Mouse (Mus musculus) limb, embryonic 14.5 days (tissue): ENCODE measurements around the gene Dus2. TPM values are rescaled to one million over a fixed set of nuclear protein-coding genes. Genes with fewer than 3 reads are reported as not detected.

Experiments used
- ATAC-seq: fragments of 200-750 bp; cut with Nextera tagmentation; 2 replicates; pipeline ENCODE4 v1.8.0; 2017; ENCODE audit warnings: low read depth, moderate number of reproducible peaks, moderate TSS enrichment; ENCODE audit not compliant: low FRiP score
- DNase-seq: peaks from one replicate; pipeline ENCODE4 v3.0.0-alpha.2; 2015; ENCODE audit warnings: low spot score
- H3K27ac ChIP-seq: fragments of 300-500 bp; sonication (generic); replicated peaks from 2 replicates; pipeline ENCODE4 v1.5.1; 2014; ENCODE audit warnings: low read depth, mild to moderate bottlenecking, low read length, moderate library complexity, mixed read lengths
- H3K27me3 ChIP-seq: fragments of 300-500 bp; sonication (generic); 2 replicates; pipeline ENCODE4 v1.6.1; 2014; ENCODE audit warnings: low read length, mixed read lengths; ENCODE audit not compliant: control insufficient read depth, insufficient read depth
- H3K36me3 ChIP-seq: fragments of 300-500 bp; sonication (generic); 2 replicates; pipeline ENCODE4 v1.6.1; 2014; ENCODE audit warnings: mild to moderate bottlenecking, low read length, moderate library complexity, mixed read lengths; ENCODE audit not compliant: control insufficient read depth, insufficient read depth
- H3K4me1 ChIP-seq: fragments of 300-500 bp; sonication (generic); 2 replicates; pipeline ENCODE4 v1.6.1; 2014; ENCODE audit warnings: antibody characterized with exemption, low read length, mixed read lengths; ENCODE audit not compliant: control insufficient read depth, insufficient read depth
- H3K4me2 ChIP-seq: fragments of 300-500 bp; sonication (generic); replicated peaks from 2 replicates; pipeline ENCODE4 v1.6.1; 2014; ENCODE audit warnings: low read depth, mild to moderate bottlenecking, low read length, moderate library complexity; ENCODE audit not compliant: severe bottlenecking
- H3K4me3 ChIP-seq: fragments of 300-500 bp; sonication (generic); replicated peaks from 2 replicates; pipeline ENCODE4 v1.5.1; 2014; ENCODE audit warnings: low read length
- H3K9ac ChIP-seq: fragments of 300-500 bp; sonication (generic); 2 replicates; pipeline ENCODE4 v1.6.1; 2014; ENCODE audit warnings: mild to moderate bottlenecking, low read depth, low read length, moderate library complexity; ENCODE audit not compliant: severe bottlenecking
- H3K9me3 ChIP-seq: fragments of 300-500 bp; sonication (generic); 2 replicates; pipeline ENCODE4 v1.6.1; 2016; ENCODE audit warnings: low read length; ENCODE audit not compliant: control insufficient read depth
- POLR2A ChIP-seq: fragments of 200-500 bp; IDR thresholded peaks from 2 replicates; pipeline ENCODE4 v1.8.0; 2012; ENCODE audit warnings: inconsistent platforms, mild to moderate bottlenecking, moderate library complexity, borderline replicate concordance; ENCODE audit not compliant: insufficient read depth, insufficient read length; ENCODE audit errors: extremely low read depth
- WGBS: fragments of 180-500 bp; shearing (Covaris S2); extraction: QIAGEN DNeasy Blood & Tissue Kit; methylation state at CpG from one replicate; pipeline ENCODE4 v1.1.7; 2014; 5-methylcytosine and 5-hydroxymethylcytosine counted together
- polyA plus RNA-seq, 2 experiments: library from polyadenylated mRNA; depleted of rRNA in 1 of 2; stranded (reverse) in 1 of 2; unstranded in 1 of 2; fragments of >200 nt; fragmentation: Nextera tagmentation in 1 of 2; extraction: Ambion mirVana in 1 of 2; gene quantifications; 2 replicates each; pipeline versions ENCODE4 v1.2.1 to v1.2.3; 2012 to 2014

Gene Dus2
- 24.4 and 25.6 TPM in 2 replicates for polyA plus RNA-seq (2012; rRNA removed)
- 22.4 and 25.0 TPM in 2 replicates for polyA plus RNA-seq (2014; fragmentation: Nextera tagmentation; extraction: Ambion mirVana)

DNA sequence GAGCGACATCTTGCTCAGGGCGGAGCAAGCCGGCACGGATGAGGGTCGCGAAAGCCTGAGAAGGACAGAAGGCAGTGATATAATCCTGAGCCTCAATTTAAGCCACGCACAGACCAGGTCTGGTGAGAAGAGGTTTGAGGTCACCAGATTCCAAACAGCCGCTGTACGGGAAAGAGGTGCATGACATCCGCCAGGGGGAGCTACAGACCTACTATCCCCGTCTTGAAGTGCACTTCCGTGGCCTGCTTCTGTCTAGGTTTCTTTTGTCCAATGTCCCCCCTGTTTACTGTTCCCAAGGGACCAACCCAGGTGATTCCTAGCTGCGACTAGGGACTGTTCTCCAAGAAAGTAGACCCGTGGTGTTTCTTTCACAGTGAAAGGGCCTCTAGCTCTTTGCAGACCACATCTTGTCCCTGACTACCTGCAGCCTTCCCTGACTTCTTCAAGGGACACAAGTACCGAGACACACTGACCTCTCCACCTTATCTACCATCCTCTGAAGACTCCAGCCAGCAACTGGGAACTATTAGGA, at the start of gene Dus2:
Gene Dus2, plus strand, starts transcription at position 482 of the 532 bp plus-strand sequence.
- no peak within 1 kb of the TSS for H3K4me3 ChIP-seq
- no peak for TF ChIP-seq POLR2A
- H3K4me2 ChIP-seq: peak within 1 kb of the TSS; percentile 24; the same call in 1 of the 2 replicates
- H3K9me3 ChIP-seq: no peaks in the 10 kb centered on the region
- no peaks in the 10 kb centered on the region for H3K27me3 ChIP-seq
- H3K4me1 ChIP-seq: no peaks in the 10 kb centered on the region; the same call in 1 of the 2 replicates
- ATAC-seq (peak; percentile 73), DNase-seq (peak; percentile 81)
- H3K9ac ChIP-seq: peak within 1 kb of the TSS; percentile 7; the same call in 1 of the 2 replicates
- 8% methylated on average over 15 of the region's 15 CpGs for WGBS
- no peaks in the 10 kb centered on the region for H3K36me3 ChIP-seq
- H3K27ac ChIP-seq: no peak within 1 kb of the TSS

DNA sequence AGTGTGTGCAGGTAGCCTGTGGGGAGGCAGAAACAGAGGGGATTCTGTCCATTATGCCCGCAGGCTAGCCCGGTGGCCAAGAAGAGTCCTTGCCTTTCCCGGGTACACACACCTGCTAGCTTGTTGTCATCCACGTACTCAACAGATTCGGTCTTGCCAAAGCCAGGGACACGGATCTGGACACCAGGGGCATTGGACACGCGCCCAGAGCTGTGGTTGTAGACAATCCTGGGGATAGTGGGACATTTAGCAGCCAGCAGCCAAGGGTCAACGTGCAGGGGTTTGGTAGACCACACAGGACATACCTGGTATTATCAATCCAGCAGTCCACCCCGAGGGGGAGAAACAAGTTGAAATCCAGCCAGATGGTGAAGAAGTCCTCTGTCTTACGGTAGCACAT, 49.1 kb upstream of the Dus2 start:
- DNase-seq (no peak), ATAC-seq (no peak)
- Histone ChIP-seq H3K9ac (no peak overlapping the region), H3K27me3 (no peaks in the 10 kb centered on the region), H3K9me3 (no peaks in the 10 kb centered on the region), H3K27ac (no peak overlapping the region), H3K4me1 (peaks cover 7% of the 10 kb centered on the region), H3K4me3 (no peak overlapping the region), H3K36me3 (peaks cover 72% of the 10 kb centered on the region), H3K4me2 (no peak overlapping the region)
- no peak for TF ChIP-seq POLR2A
- WGBS: 91% methylated on average over 11 of the region's 11 CpGs

DNA sequence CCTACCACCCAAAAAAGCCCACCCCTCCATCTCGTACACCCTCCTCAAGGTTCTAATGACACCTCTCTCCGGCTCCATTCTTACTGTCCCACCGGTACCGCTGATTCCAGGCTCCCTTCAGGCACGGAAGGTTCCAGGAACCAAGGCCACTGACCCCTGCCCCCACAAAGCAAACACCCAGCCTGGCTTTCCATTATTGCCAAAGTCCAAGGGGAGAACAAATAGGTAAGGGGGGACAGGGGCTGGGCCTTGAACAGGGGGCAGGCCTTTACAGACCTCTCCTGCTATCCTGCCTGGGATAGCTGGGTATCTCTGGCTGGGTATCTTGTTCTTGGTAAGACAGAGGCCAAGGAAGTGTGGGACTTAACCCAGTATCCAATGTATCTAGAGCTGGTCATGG, 48.6 kb upstream of the Dus2 start:
- no peak for ATAC-seq
- Histone ChIP-seq H3K4me2 (no peak overlapping the region), H3K9ac (no peak overlapping the region), H3K27me3 (no peaks in the 10 kb centered on the region), H3K36me3 (peaks cover 78% of the 10 kb centered on the region), H3K4me1 (peaks cover 7% of the 10 kb centered on the region), H3K27ac (no peak overlapping the region), H3K9me3 (no peaks in the 10 kb centered on the region), H3K4me3 (no peak overlapping the region)
- DNase-seq: no peak
- 96% methylated on average over 5 of the region's 5 CpGs for WGBS
- no peak for TF ChIP-seq POLR2A

DNA sequence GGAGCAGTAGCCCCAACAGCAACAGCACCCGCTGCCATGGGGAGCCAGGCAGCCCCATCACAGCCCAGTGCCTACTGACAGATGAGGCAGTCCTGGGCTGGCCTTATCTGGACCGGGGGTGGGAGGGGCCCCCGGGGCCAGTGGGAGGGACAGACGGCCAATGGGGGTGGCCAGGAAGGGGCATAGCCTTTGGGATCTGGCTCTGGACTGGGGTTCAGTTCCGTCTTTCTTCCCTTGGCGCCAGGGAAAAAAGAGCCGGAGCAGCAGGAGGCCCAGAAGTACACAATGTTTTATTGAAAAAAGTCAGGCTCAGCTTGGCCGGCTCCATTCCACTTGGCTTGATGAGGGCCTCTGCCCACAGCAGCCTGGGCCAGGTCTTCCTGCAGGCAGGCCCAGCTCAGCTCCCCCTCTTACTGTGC, 47.8 kb upstream of the Dus2 start, which contains the start of gene Lcat:
Gene Lcat, minus strand, starts transcription at position 62 of the 419 bp plus-strand sequence.
- no peak for TF ChIP-seq POLR2A
- no peak within 1 kb of the TSS for H3K27ac ChIP-seq
- H3K4me2 ChIP-seq: no peak within 1 kb of the TSS
- H3K4me3 ChIP-seq: no peak within 1 kb of the TSS
- H3K9me3 ChIP-seq: no peaks in the 10 kb centered on the region
- peaks cover 4% of the 10 kb centered on the region; the same call in 1 of the 2 replicates for H3K4me1 ChIP-seq
- H3K9ac ChIP-seq: no peak within 1 kb of the TSS
- H3K36me3 ChIP-seq: peaks cover 85% of the 10 kb centered on the region
- ATAC-seq (no peak), DNase-seq (no peak)
- 97% methylated on average over 6 of the region's 8 CpGs for WGBS
- H3K27me3 ChIP-seq: no peaks in the 10 kb centered on the region

DNA sequence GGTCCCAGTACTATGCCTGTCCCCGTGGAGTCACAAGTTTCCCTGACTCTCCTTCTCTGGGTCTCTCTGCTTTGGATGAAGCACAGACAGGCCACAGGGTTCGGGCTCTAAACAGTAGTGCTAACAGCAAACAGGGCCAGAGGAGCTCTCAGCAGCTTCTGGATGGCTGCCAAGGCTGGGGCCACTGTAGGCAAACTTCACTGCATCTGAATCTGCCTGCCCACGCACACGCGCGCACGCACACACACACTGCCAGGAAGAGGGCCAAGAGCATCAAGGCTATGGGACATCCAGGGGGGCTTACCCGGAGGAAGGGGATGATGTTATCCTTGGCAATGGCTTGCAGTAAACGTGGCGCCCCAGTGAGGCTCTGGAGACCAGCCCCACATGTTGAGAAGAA, 41.8 kb upstream of the Dus2 start:
- peaks cover 97% of the 10 kb centered on the region for H3K36me3 ChIP-seq
- TF ChIP-seq POLR2A: no peak
- peaks cover 14% of the 10 kb centered on the region for H3K4me1 ChIP-seq
- no peak overlapping the region for H3K4me2 ChIP-seq
- no peaks in the 10 kb centered on the region for H3K27me3 ChIP-seq
- no peaks in the 10 kb centered on the region for H3K9me3 ChIP-seq
- WGBS: 72% methylated on average over 10 of the region's 10 CpGs
- ATAC-seq (no peak), DNase-seq (peak; percentile 61)
- no peak overlapping the region for H3K9ac ChIP-seq
- H3K27ac ChIP-seq: no peak overlapping the region
- H3K4me3 ChIP-seq: no peak overlapping the region
